Mouse (Mus musculus): ENCODE measurements at regions not wholly inside any gene's neighbourhood (a gene's known extent, or its start where the extent isn't known, plus 50 kb on each side); places are given as distances from the start of the nearest gene placed in this dataset.

DNA sequence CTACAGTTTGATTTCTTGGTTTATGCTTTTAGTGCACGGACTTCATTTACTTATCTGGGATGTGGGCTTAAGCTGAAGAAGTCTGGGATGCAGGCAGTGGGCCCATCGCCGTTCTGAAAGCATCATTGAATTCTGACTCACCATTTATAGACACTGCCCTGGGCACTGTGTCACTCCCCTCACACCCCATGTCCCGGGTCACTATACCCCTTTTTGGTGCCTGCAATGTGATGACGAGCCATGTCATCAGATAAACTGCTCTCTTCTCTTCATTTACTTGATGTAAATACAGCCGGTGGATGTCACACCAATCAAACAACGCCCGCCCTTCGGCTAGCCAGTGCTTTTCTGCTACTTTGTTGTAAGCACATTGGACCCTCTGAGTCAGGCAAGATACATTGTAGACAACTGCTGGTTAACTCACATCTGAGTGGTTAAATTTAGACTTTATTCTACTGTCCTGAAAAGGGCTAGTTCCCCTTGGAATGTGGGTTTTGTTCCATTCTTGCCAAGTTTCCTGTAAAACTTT lies 80.5 kb downstream of the Gm21962 start:
- H3K27me3 ChIP-seq (ENCODE audit: control insufficient read depth, insufficient read depth, insufficient read length): no peaks in the 10 kb centered on the region
- no peak overlapping the region for H3K4me2 ChIP-seq (ENCODE audit: low read depth)
- H3K36me3 ChIP-seq (ENCODE audit: control insufficient read depth, insufficient read depth): no peaks in the 10 kb centered on the region
- TF ChIP-seq SRF (IDR thresholded peaks at IDR 0.05; ENCODE audit: control insufficient read depth, insufficient read length, low read depth) (no peak), REST (IDR thresholded peaks at IDR 0.05; ENCODE audit: insufficient read depth, insufficient read length) (no peak), TCF3 (IDR thresholded peaks at IDR 0.05; ENCODE audit: insufficient read length, low read depth) (no peak), MAX (IDR thresholded peaks at IDR 0.05; ENCODE audit: low read depth) (no peak), E2F4 (IDR thresholded peaks at IDR 0.05; ENCODE audit: insufficient read depth) (no peak), POLR2A (IDR thresholded peaks at IDR 0.05; ENCODE audit: insufficient read length, low read depth) (no peak), MYOD1 (IDR thresholded peaks at IDR 0.05; ENCODE audit: control insufficient read depth in 1 of 3, insufficient read length in 2 of 3, low read depth in 2 of 3) (no peak), POLR2AphosphoS2 (IDR thresholded peaks at IDR 0.05; ENCODE audit: insufficient read length, low read depth) (no peak), CEBPB (IDR thresholded peaks at IDR 0.05; ENCODE audit: insufficient read depth, poor library complexity, severe bottlenecking) (no peak), TCF12 (IDR thresholded peaks at IDR 0.05; ENCODE audit: insufficient read depth, poor library complexity, severe bottlenecking) (no peak), MYOG (IDR thresholded peaks at IDR 0.05; ENCODE audit: control insufficient read depth in 1 of 3, insufficient read depth in 1 of 3, insufficient read length in 2 of 3, low read depth in 2 of 3) (no peak), USF1 (IDR thresholded peaks at IDR 0.05; ENCODE audit: low read depth) (no peak)
- H3K79me2 ChIP-seq (ENCODE audit: control insufficient read depth, insufficient read depth): no peaks in the 10 kb centered on the region
- no peak overlapping the region for H3ac ChIP-seq (ENCODE audit: control insufficient read depth, insufficient read length)
- H3K4me3 ChIP-seq: no peak overlapping the region

DNA sequence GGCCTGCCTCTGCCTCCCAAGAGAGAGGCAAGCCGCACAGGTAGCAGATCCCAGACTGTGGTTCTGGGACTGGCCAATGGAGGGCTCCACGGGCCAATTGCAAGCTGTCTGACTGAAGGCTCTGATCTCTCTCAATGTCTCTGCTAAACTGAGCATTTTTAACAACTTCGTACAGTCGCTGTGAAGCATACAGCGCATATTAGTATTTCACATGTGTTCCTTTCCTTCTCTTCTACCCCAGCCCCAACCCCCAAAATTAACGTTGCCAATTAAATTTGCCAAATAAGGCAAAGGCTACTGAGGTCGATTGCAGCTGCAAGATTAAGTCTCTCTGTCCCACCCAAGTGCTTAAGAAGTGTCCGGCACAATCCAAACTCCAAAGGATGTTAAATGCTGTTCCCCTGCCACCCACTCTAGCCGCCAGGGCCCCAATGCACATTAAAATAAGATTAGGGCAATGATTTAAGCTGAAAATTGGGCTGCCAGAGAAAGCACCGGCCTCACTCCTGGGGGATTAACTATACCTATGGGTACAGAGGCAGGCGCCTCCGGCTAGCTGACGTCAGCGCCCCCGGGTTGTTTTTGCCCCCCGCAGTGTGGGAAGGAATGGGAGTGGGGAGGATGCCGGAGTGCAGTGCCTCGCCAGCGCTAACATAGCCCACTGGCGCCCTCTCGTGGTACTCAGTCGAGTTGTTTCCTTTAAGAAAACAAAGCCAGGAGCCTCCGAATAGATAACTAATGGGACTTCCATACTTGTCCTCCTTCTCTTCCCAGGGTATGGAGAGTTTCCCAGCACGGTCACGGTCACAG lies 81.3 kb downstream of the Gm21962 start:
- Histone ChIP-seq H3K79me2 (ENCODE audit: control insufficient read depth, insufficient read depth) (no peaks in the 10 kb centered on the region), H3K4me2 (ENCODE audit: low read depth) (peak overlapping the region; percentile 83), H3ac (ENCODE audit: control insufficient read depth, insufficient read length) (no peak overlapping the region), H3K36me3 (ENCODE audit: control insufficient read depth, insufficient read depth) (no peaks in the 10 kb centered on the region), H3K27me3 (ENCODE audit: control insufficient read depth, insufficient read depth, insufficient read length) (no peaks in the 10 kb centered on the region), H3K4me3 (no peak overlapping the region)
- no peak for TF ChIP-seq MYOD1 (IDR thresholded peaks at IDR 0.05; ENCODE audit: control insufficient read depth in 1 of 3, insufficient read length in 2 of 3, low read depth in 2 of 3)
- TF ChIP-seq SRF (IDR thresholded peaks at IDR 0.05; ENCODE audit: control insufficient read depth, insufficient read length, low read depth): peak; percentile 58

DNA sequence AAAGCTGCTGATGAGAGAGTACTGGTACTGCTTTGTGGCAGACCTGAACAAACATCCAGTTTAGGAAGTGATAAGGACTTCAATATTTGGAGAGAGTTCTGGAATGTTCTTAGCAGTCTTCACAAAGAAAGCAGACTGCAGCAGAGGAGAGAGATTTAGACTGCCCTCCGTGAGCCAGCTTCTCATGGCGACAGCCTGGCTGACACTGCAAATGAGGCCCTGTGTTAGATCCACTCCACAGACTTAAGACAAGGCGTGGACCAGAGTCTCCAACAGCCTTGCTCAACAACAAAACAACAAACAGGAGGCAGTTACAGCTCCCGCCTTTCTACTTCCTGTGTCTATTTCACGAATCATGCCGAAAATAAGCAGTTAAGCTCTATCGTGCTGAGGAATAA lies 81.9 kb downstream of the Gm21962 start:
- no peak overlapping the region for H3ac ChIP-seq (ENCODE audit: control insufficient read depth, insufficient read length)
- H3K79me2 ChIP-seq (ENCODE audit: control insufficient read depth, insufficient read depth): no peaks in the 10 kb centered on the region
- TF ChIP-seq POLR2A (IDR thresholded peaks at IDR 0.05; ENCODE audit: insufficient read length, low read depth) (no peak), TCF12 (IDR thresholded peaks at IDR 0.05; ENCODE audit: insufficient read depth, poor library complexity, severe bottlenecking) (no peak), USF1 (IDR thresholded peaks at IDR 0.05; ENCODE audit: low read depth) (no peak)
- no peaks in the 10 kb centered on the region for H3K36me3 ChIP-seq (ENCODE audit: control insufficient read depth, insufficient read depth)
- no peaks in the 10 kb centered on the region for H3K27me3 ChIP-seq (ENCODE audit: control insufficient read depth, insufficient read depth, insufficient read length)
- H3K4me3 ChIP-seq: no peak overlapping the region
- H3K4me2 ChIP-seq (ENCODE audit: low read depth): peak overlapping the region; percentile 83

DNA sequence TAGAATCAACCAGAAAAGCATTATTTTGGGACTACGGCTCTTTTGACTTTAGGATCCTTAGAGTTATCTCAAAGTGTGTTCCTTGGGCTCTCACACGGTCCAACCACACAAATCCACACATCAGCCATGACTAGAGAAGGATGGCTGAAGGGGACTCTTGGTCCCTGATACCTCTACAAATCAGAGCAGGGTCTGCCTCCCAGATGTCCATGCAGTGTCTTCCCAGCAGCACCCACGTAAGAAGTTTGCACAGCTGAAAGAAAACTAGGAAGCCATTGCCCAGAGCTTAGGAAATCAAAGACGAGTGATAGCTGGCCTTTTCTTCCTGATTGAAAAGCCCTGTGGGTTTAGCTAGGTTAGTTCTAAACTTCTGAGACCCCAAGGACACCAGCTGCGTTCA lies 84.1 kb downstream of the Gm21962 start:
- TF ChIP-seq E2F4 (IDR thresholded peaks at IDR 0.05; ENCODE audit: insufficient read depth) (no peak), MAX (IDR thresholded peaks at IDR 0.05; ENCODE audit: low read depth) (no peak), TCF12 (IDR thresholded peaks at IDR 0.05; ENCODE audit: insufficient read depth, poor library complexity, severe bottlenecking) (no peak), TCF3 (IDR thresholded peaks at IDR 0.05; ENCODE audit: insufficient read length, low read depth) (no peak), USF1 (IDR thresholded peaks at IDR 0.05; ENCODE audit: low read depth) (no peak), REST (IDR thresholded peaks at IDR 0.05; ENCODE audit: insufficient read depth, insufficient read length) (no peak)
- Histone ChIP-seq H3K79me2 (ENCODE audit: control insufficient read depth, insufficient read depth) (no peaks in the 10 kb centered on the region), H3K4me2 (ENCODE audit: low read depth) (no peak overlapping the region), H3K27me3 (ENCODE audit: control insufficient read depth, insufficient read depth, insufficient read length) (no peaks in the 10 kb centered on the region), H3K4me3 (no peak overlapping the region), H3ac (ENCODE audit: control insufficient read depth, insufficient read length) (no peak overlapping the region), H3K36me3 (ENCODE audit: control insufficient read depth, insufficient read depth) (no peaks in the 10 kb centered on the region)

DNA sequence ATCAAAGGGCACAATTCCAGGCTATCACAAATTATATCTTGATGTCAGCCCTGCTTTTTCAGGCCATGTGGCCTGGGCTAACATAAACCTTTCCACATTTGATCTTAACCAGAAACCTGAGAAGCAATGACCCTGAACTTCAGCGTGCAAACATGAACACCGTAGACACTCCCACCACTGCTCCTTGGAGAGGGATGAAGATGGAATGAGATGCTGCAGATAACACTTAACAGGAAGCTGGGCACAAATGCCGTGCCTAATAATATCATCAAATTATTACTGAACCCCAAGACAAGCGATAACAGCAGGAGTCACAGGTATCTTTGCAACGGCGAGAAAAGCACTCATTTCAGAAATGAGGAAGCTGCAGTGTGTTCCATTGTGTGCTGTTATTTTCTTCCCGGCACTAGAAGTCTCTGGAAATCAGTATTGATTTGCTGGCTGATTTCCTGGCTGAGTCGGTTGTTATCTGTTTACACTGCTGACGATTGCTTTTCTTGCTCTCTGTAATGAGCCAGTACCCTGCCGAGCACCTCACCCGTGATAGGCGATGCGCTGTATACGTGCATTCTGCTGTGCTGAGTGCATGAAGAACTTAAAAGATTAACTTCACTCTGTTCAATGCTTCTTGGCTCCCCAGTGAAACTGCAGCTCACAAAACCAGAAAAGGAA lies 91.0 kb downstream of the Gm21962 start:
- Histone ChIP-seq H3K79me2 (ENCODE audit: control insufficient read depth, insufficient read depth) (no peaks in the 10 kb centered on the region), H3K4me2 (ENCODE audit: low read depth) (no peak overlapping the region)
- no peak for TF ChIP-seq POLR2A (IDR thresholded peaks at IDR 0.05; ENCODE audit: insufficient read length, low read depth)
- TF ChIP-seq MYOD1 (IDR thresholded peaks at IDR 0.05; ENCODE audit: control insufficient read depth in 1 of 3, insufficient read length in 2 of 3, low read depth in 2 of 3): no peak
- TF ChIP-seq TCF12 (IDR thresholded peaks at IDR 0.05; ENCODE audit: insufficient read depth, poor library complexity, severe bottlenecking): no peak
- no peak for TF ChIP-seq E2F4 (IDR thresholded peaks at IDR 0.05; ENCODE audit: insufficient read depth)
- no peak for TF ChIP-seq MAX (IDR thresholded peaks at IDR 0.05; ENCODE audit: low read depth)
- no peak for TF ChIP-seq POLR2AphosphoS2 (IDR thresholded peaks at IDR 0.05; ENCODE audit: insufficient read length, low read depth)
- no peak for TF ChIP-seq REST (IDR thresholded peaks at IDR 0.05; ENCODE audit: insufficient read depth, insufficient read length)
- TF ChIP-seq USF1 (IDR thresholded peaks at IDR 0.05; ENCODE audit: low read depth): no peak
- TF ChIP-seq CEBPB (IDR thresholded peaks at IDR 0.05; ENCODE audit: insufficient read depth, poor library complexity, severe bottlenecking): no peak
- no peak for TF ChIP-seq MYOG (IDR thresholded peaks at IDR 0.05; ENCODE audit: control insufficient read depth in 1 of 3, insufficient read depth in 1 of 3, insufficient read length in 2 of 3, low read depth in 2 of 3)
- TF ChIP-seq SRF (IDR thresholded peaks at IDR 0.05; ENCODE audit: control insufficient read depth, insufficient read length, low read depth): no peak
- no peak for TF ChIP-seq TCF3 (IDR thresholded peaks at IDR 0.05; ENCODE audit: insufficient read length, low read depth)

More for the DNA sequence above, 91.0 kb downstream of the Gm21962 start:
- Histone ChIP-seq H3K27me3 (ENCODE audit: control insufficient read depth, insufficient read depth, insufficient read length) (no peaks in the 10 kb centered on the region), H3K36me3 (ENCODE audit: control insufficient read depth, insufficient read depth) (no peaks in the 10 kb centered on the region), H3ac (ENCODE audit: control insufficient read depth, insufficient read length) (no peak overlapping the region), H3K4me3 (no peak overlapping the region)
